Mouse (Mus musculus): ENCODE measurements around the gene Slu7.
A peak's percentile ranks its signal among the peaks of the same experiment; 100 is the strongest.

Slu7 gene

DNA sequence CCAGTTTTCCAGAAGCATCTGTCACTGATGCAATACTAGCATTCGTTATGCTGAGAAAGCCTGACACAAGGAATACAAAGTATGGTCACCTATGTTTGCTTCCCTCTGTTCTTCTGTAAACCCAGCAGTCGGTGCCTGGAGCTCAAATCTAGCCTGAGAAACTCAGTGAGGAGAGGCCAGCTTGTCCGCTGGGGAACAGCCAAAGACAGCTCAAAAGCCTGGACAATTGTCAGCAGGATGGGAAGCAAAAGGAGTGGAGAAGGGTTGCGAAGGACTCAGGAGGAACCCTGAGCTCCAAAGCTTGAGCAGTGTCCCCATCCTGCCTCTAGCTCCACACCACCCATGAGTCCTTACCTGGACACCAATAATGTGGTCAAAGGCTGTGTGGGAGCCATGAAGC, 50.5 kb downstream of the Slu7 start:
- DNase-seq (ENCODE audit: low spot score in 2 of 2) = no peak

DNA sequence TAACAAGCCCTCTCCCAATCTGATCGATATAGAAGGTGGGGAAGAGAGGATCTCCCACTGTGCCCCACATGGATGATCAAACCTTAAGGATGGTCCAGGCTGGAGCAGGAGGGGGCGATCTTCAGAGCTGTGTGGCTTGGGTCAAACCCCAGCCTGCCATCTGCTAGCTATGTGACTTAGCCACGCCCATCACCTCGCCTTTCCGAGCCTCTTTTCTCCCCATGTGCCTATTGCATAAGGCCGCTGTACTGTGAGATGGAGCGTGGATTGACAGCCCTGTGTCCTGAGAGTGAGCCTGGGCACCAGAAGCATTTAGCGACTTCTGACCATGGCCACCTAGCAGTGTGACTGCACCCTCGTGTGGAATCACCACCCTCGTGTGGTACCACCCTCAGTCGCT, 51.1 kb downstream of the Slu7 start:
- no peak for DNase-seq (ENCODE audit: low spot score in 2 of 2)

DNA sequence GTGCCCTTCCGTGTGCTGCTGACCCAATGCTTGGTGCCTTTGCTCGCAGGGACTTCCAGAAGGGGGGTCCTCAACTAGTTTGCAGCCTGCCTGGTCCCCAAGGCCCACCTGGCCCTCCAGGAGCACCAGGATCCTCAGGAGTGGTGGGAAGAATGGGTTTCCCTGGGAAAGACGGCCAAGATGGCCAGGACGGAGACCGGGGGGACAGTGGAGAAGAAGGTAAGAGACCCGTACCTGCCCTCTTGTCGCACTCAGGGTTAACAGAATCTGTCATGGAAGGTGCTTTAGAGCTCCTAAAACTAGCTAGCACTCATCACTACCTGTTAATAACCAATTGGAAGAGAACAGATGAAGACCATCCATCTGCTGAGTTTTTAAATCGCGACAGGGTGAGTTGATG, 52.3 kb downstream of the Slu7 start:
- DNase-seq (ENCODE audit: low spot score in 2 of 2) = no peak

DNA sequence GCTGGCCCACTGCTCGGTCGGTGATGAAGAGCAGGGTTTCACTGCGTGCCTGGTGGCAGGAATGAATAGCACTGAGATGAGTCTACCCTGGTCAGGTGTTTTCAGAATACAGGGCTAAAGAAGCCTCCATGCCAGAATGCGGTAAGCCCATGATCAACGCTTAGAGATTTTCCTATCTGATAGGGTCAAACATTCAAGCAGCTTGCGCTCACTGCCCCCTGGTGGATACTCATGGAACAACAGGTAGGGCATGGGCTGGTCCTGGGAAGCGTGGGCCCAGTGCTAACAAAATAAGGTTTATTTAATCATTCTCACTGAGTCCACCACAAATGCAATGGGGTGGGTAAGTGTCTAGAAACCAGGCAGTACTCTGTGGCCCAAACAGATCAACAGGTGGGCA, 59.1 kb downstream of the Slu7 start:
- peak; percentile 68 to 88 for DNase-seq (ENCODE audit: low spot score in 2 of 2)

DNA sequence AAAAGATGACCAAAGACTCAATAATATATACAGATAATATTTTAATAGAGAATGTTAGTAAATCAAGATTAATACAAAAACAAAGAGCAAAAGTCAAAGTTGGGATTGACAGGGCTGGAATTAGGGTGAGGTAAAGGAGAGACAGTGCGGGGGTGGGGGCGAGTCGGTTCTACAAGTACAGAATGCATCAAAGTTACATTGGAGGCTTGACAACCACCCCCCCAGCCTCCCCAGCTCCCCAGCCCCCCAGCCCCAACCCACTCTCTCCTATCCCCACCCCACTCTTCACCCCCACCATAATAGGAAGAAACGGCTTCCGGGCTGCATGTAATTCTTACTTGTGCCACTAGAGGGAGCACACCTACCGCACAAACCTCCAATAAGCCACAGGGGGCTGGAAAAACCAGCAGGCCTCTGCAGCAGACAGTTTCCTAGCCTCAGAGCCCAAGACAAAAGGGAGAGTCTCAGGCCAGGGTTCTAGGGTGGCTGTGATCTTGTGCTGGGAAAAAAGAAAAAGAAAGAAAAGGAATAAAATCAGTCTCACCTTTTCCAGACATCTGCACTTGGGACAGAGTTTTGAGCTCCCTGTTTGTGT, 60.4 kb downstream of the Slu7 start:
- DNase-seq (ENCODE audit: low spot score in 2 of 2) = peak; percentile 46 to 82

GRCm38 (mm10) chr11:43495037-43495436, 61.5 kb downstream of the Slu7 start:
- no peak for DNase-seq (ENCODE audit: low spot score in 2 of 2)

GRCm38 (mm10) chr11:43495532-43495931, 62.0 kb downstream of the Slu7 start:
- no peak for DNase-seq (ENCODE audit: low spot score in 2 of 2)
